Mouse (Mus musculus): ENCODE measurements around the gene Cdrt4. TPM values are rescaled to one million over a fixed set of nuclear protein-coding genes. Genes with fewer than 3 reads are reported as not detected.

Gene Cdrt4
- polyA plus RNA-seq, 1 experiment = not detected

DNA sequence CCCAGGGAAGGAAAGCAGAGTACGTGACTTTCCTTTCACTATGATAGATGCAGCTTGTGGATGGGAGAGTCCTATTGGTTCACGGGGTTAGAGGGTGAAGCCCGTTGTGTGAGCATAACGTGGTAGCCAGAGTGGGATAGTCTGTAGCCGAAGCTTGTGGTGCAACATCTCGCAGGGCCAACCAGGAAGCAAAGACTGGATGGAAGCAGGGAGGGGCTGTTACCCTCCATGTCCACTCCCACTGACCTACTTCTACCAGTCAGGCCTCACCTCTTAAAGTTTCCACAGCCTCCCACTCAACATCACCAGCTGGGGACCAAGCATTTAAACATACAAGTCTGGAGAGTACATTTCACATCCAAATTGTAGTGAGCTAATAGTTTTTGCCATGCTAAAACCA, 78.7 kb downstream of the Cdrt4 start:
- WGBS = 90% methylated on average over 6 of the region's 6 CpGs
- TF ChIP-seq CTCF (IDR thresholded peaks at IDR 0.05; ENCODE audit: insufficient read depth, low read depth, low read length) = no peak
- no peak for TF ChIP-seq POLR2A (IDR thresholded peaks at IDR 0.05; ENCODE audit: insufficient read depth, low read depth, low read length)
- peaks cover 6% of the 10 kb centered on the region for H3K4me1 ChIP-seq (ENCODE audit: control insufficient read depth, insufficient read depth, low read length)
- no peak overlapping the region for H3K27ac ChIP-seq (ENCODE audit: insufficient read depth, low read depth, low read length)
- no peak overlapping the region for H3K4me3 ChIP-seq (ENCODE audit: insufficient read depth, low read depth, low read length)

GRCm38 (mm10) chr11:63035420-63036211, 84.6 kb downstream of the Cdrt4 start:
- WGBS = 85% methylated on average over 11 of the region's 11 CpGs
- TF ChIP-seq POLR2A (IDR thresholded peaks at IDR 0.05; ENCODE audit: insufficient read depth, low read depth, low read length) (no peak), CTCF (IDR thresholded peaks at IDR 0.05; ENCODE audit: insufficient read depth, low read depth, low read length) (no peak)
- H3K4me1 ChIP-seq (ENCODE audit: control insufficient read depth, insufficient read depth, low read length) = no peaks in the 10 kb centered on the region
- H3K27ac ChIP-seq (ENCODE audit: insufficient read depth, low read depth, low read length) = no peak overlapping the region
- no peak overlapping the region for H3K4me3 ChIP-seq (ENCODE audit: insufficient read depth, low read depth, low read length)

DNA sequence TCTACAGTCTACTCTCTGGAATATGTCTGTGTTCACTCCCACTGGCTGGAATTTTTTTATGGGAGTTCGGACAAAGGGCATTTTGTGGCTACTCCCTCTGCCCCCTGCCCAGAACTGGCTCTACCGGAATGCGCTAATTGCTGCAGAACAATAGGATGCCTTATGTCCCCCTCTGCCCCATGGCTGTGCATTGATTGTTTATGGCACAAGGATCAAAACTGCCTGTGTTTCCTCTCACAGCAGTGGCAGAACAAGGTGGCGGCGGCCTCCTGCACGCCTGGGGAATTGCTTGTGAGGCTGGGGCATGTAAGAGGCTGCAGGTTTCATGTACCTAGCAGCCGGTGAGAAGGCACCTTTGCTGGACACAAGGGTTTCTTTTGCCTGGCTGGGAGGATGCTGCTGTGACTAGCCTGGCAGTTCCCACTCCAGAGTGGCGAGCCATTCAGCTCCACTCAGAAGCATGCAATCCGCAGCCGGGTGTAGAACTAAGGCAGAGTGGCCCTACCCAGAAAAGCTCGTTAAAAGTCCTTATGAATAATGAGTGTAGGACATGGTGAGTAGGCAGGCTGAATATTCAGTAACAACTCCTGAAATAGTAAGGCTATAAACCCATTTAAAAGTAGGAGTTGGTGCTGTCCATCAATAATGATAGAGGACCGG, 89.1 kb downstream of the Cdrt4 start:
- WGBS = 59% methylated on average over 12 of the region's 12 CpGs
- Histone ChIP-seq H3K27ac (ENCODE audit: insufficient read depth, low read depth, low read length) (no peak overlapping the region), H3K4me3 (ENCODE audit: insufficient read depth, low read depth, low read length) (no peak overlapping the region), H3K4me1 (ENCODE audit: control insufficient read depth, insufficient read depth, low read length) (no peaks in the 10 kb centered on the region)
- no peak for TF ChIP-seq POLR2A (IDR thresholded peaks at IDR 0.05; ENCODE audit: insufficient read depth, low read depth, low read length)
- no peak for TF ChIP-seq CTCF (IDR thresholded peaks at IDR 0.05; ENCODE audit: insufficient read depth, low read depth, low read length)

Other genes starting within 250 kb of the Cdrt4 start
- not detected in 2 replicates for gene Zfp287, start 219.3 kb upstream of the Cdrt4 start, polyA plus RNA-seq (2012; ENCODE audit: insufficient read depth, insufficient read length, low replicate concordance, missing spikeins)
- gene Gm10428, start 198.1 kb upstream of the Cdrt4 start, polyA plus RNA-seq (2012; ENCODE audit: insufficient read depth, insufficient read length, low replicate concordance, missing spikeins) = not detected in 2 replicates
- not detected in 2 replicates for gene Zfp286, start 161.7 kb upstream of the Cdrt4 start, polyA plus RNA-seq (2012; ENCODE audit: insufficient read depth, insufficient read length, low replicate concordance, missing spikeins)
- gene Trim16, start 131.0 kb upstream of the Cdrt4 start, polyA plus RNA-seq (2012; ENCODE audit: insufficient read depth, insufficient read length, low replicate concordance, missing spikeins) = not detected in 2 replicates
- not detected in 2 replicates for gene Fbxw10, start 104.1 kb upstream of the Cdrt4 start, polyA plus RNA-seq (2012; ENCODE audit: insufficient read depth, insufficient read length, low replicate concordance, missing spikeins)
- not detected in 2 replicates for gene Tvp23b, start 71.7 kb upstream of the Cdrt4 start, polyA plus RNA-seq (2012; ENCODE audit: insufficient read depth, insufficient read length, low replicate concordance, missing spikeins)
- gene Tekt3, start 110.5 kb downstream of the Cdrt4 start, polyA plus RNA-seq (2012; ENCODE audit: insufficient read depth, insufficient read length, low replicate concordance, missing spikeins) = not detected in 2 replicates
- not detected in 2 replicates for gene Pmp22, start 177.8 kb downstream of the Cdrt4 start, polyA plus RNA-seq (2012; ENCODE audit: insufficient read depth, insufficient read length, low replicate concordance, missing spikeins)